Comparison of ENCODE assay signal across 14 mouse cellular contexts in the genomic region with DNA sequence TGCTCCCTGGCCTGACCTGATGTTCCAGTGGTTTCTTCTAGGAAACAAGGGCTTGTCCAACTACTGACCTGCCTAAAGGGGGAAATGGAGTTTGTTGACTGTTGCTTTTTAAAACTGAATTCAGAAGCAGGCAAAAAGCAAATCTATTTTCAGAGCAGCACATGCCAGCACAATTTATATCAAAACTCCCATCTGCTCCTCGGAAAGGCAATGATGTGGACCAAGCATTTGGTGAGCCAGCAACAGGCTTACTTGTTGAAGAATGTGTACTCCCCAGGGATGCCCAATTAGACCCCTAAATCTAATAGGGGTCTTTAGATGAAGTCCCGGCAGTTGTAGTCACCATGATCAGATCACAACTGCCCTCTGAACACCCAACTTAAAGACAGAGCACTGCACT.
"Had no signal": no experiment of that assay in that cellular context is flagged by ENCODE, and none has a peak within 500 bp of the region (broad histone marks: within the 10 kb centered on the region; RNA-seq: fewer than 3 reads in every experiment).

No protein-coding gene starts in this region.

- ATAC-seq: midbrain, embryonic 16.5 days had no signal

- H3K27me3 ChIP-seq: midbrain, embryonic 12.5 days; neural tube, embryonic 12.5 days; stomach, embryonic 15.5 days had no signal

- H3K27ac ChIP-seq: midbrain, embryonic 10.5 days; midbrain, embryonic 12.5 days; neural tube, embryonic 12.5 days; stomach, embryonic 15.5 days; stomach, postnatal 0 days had no signal

- H3K9me3 ChIP-seq: midbrain, embryonic 10.5 days; midbrain, embryonic 12.5 days; neural tube, embryonic 12.5 days; stomach, embryonic 15.5 days had no signal

- H3K4me2 ChIP-seq: lung, embryonic 14.5 days; midbrain, embryonic 12.5 days; neural tube, embryonic 12.5 days; stomach, embryonic 15.5 days had no signal

- H3K4me1 ChIP-seq: stomach, embryonic 15.5 days had no signal

- DNase-seq: lung, adult 18-20 months; lung, embryonic 14.5 days; lung, postnatal 10 days; lung, postnatal 4 days; midbrain, embryonic 14.5 days; thymus, adult 18-20 months; thymus, postnatal 14 days; thymus, postnatal 36 days had no signal

- H3K36me3 ChIP-seq: midbrain, embryonic 10.5 days; midbrain, embryonic 12.5 days; neural tube, embryonic 12.5 days; stomach, embryonic 15.5 days had no signal

- H3K9ac ChIP-seq: lung, embryonic 14.5 days; midbrain, embryonic 12.5 days; neural tube, embryonic 12.5 days; stomach, embryonic 15.5 days had no signal

- H3K4me3 ChIP-seq: midbrain, embryonic 10.5 days; midbrain, embryonic 12.5 days; neural tube, embryonic 12.5 days; stomach, embryonic 15.5 days had no signal
